Mouse (Mus musculus): ENCODE results near the gene Pcbp2.

DNA sequence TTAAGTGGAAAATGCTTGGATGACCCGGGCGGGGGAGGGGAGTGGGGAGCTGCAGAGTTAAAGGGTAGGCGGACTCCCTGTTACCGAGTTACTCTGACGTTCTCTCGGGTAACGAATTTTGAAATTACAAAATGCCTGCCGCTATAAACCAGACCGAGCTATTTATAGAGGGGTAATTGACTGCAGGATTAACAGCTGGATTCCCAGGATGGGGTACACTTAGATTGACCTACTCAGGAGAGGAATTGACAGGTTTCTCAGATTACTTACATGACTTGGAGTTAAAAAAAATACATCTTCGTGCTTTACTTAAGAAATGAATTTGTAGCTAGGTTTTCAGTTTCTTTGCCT is 931 bp downstream of the Pcbp2 start:
- TF ChIP-seq CTCF (IDR thresholded peaks at IDR 0.05; ENCODE audit: control insufficient read depth, insufficient read depth, low read length) (no peak), POLR2A (IDR thresholded peaks at IDR 0.05; ENCODE audit: borderline replicate concordance, control insufficient read depth, low read depth, low read length) (no peak)
